Mouse (Mus musculus): ENCODE data around the gene Pbrm1.

Pbrm1 gene

DNA sequence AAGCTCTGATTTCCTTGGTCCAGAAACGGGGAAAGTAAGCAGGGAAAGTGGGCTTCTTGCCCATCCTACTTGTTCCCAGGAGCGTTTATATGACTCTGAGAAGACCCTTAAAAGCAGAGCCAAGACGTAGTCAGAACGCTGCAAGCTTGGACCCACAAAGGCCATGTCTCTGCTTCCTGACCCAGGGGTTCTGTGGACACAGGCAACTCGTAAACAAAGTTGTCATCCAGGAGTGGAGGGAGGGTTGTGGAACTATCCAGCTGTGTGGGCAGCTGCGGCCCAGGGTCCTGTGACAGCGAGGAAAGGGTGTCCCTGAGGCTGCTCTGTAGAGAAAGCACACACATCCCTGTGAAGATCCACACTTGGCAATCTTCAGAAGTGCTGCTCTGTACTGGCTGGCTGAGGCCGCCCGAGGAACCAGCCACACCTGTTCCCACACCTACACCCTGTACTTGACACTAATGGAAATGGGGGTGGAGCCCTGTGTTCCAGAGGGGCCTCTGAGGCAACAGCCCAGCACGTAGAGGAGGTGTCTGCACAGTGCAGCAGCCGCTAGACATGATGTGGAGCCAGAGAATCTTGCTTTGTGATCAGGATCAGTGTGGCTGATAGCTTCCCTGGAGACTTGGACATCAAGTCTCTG is 114.2 kb downstream of the Pbrm1 start:
- DNase-seq (ENCODE audit: low read depth, low spot score): no peak

DNA sequence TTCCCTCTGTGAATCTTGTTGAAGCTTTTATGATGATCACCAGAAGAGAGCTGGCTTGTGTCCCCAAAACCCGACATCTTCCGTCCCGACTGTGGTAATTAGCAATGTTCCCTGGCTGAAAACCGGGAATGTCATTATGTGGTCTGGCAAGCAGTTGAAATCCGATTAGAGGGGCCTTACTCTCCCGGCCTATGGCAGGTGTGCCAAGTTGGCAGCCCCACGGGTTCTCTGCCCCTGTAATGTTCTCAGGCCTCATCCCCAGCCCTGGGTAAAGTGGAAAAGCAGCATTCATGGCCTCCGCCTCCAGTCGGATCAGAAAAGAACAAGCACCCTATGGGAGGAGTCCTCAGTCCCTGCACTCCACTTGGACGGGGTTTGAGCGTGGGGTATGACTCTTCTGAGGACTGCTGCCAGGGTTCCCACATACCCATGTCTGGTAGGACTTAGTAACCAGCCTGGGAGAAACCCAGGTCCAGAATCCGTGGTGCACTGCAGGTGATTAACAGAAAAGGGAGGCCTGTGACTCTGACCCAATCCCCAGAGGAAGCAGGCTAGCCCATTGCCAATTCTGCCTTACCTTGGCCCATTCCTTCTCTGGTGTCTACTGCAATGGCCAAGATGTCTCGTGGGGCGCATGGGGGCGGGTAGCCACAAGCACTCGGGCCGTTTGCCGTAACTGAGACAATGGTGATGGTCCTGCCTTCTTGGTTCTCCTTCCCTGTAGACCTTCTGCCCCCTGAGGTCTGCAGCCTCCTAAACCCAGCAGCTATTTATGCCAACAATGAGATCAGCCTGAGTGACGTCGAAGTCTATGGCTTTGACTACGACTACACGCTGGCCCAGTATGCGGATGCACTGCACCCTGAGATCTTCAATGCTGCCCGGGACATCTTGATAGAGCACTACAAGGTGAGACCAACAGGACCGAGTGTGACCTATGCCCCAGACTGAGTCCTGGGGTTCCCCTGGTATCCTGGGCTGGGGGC is 115.4 kb downstream of the Pbrm1 start:
- no peak for DNase-seq (ENCODE audit: low read depth, low spot score)

DNA sequence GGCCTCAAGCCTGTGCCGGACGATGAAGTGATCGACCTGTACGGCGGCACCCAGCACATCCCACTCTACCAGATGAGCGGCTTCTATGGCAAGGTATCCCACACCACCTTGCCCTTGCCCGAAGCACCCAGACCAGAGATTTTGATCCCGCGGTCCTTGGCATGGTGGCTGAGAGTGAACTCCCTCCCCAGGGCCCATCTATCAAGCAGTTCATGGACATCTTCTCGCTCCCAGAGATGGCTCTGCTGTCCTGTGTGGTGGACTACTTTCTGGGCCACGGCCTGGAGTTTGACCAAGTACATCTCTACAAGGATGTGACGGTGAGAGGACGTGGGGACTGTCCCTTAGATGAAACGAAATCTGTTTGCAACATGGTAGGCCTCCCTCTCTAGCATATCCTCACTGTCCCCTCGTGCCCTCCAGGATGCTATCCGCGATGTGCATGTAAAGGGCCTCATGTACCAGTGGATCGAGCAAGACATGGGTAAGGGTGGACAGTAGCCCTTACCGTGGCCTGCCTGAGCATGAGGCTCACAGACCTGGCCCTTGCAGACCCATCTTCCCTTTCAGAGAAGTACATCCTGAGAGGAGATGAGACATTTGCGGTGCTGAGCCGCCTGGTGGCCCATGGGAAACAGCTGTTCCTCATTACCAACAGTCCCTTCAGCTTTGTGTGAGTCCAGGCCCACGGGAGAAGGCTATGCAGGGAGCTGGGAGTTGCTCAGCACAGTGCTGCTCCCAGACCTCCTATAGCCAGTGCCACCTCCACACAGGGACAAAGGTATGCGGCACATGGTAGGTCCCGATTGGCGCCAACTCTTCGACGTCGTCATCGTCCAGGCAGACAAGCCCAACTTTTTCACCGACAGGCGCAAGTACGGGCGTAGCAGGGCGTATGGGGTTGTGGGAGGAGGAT is 116.8 kb downstream of the Pbrm1 start:
- no peak for DNase-seq (ENCODE audit: low read depth, low spot score)

DNA sequence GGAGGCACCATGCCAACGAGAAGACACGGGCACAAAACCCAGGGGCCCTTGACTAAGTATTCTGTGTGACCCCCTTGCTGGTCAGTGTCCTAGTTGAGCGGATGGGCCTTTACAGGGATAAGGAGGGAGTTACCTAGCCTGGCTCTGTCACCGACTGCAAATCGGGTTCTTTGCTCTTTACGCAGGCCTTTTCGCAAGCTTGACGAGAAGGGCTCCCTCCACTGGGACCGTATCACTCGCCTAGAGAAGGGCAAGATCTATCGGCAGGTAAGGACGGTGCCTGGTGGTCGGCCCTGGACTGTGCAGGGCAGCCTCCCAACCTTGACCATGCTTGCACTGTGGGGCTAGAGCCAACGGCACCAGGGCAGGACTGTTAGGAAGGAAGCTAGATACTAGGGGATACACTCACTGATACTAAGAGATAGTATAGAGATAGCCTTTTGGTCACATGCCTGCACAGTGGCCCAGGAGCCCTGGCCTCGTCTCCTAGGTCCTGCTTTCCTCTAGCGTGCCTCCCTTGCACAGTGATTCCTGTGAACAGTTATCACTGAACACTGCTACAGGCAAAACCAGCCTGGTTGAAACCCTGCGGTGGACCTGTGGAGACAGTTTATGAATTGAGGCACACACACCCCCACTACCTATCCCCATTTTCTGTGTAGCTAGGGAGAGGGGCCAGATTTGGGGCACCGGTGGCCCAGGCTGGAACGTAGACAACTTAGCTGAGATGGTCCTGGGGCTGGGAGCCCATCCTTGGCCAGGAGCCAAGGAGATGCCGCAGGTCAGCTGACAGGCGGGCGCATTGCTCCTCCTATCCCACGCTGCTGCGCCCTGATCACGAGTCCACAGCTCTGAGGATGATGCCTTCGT is 117.7 kb downstream of the Pbrm1 start:
- DNase-seq (ENCODE audit: low read depth, low spot score): no peak

DNA sequence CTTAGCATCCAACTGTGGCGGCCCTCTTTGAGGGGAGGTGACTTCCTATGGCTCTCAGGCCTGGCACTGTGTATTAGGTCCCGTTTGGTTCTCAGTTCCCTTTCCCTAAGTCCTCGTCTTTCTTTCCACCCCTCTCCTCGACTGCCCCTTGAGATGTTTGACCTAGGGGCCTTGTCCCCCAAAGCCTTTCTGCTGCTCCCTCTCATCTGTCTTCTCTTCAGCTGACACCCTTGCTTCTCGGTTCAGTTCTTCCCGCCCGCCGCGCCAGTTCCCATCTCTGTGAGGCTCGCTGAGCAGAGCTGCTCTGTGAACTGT is 118.3 kb downstream of the Pbrm1 start:
- no peak for DNase-seq (ENCODE audit: low read depth, low spot score)

DNA sequence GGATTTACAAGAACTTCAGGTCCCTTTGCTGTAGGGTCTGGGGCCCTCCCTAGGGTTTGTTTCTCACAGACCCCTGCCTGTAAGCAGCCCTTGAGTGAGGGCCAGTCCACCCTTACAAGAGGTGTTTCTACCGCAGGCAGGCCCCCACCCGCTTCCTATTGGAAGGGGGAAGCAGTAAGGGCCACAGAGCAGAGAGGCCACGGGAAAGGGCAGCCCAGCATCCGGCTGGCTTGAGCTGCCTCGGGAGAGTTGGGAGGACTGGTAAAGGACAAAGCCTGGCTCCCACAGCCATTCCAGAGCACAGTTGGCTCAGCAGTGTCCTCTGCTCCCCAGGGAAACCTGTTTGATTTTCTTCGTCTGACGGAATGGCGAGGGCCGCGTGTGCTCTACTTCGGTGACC is 118.9 kb downstream of the Pbrm1 start:
- no peak for DNase-seq (ENCODE audit: low read depth, low spot score)

DNA sequence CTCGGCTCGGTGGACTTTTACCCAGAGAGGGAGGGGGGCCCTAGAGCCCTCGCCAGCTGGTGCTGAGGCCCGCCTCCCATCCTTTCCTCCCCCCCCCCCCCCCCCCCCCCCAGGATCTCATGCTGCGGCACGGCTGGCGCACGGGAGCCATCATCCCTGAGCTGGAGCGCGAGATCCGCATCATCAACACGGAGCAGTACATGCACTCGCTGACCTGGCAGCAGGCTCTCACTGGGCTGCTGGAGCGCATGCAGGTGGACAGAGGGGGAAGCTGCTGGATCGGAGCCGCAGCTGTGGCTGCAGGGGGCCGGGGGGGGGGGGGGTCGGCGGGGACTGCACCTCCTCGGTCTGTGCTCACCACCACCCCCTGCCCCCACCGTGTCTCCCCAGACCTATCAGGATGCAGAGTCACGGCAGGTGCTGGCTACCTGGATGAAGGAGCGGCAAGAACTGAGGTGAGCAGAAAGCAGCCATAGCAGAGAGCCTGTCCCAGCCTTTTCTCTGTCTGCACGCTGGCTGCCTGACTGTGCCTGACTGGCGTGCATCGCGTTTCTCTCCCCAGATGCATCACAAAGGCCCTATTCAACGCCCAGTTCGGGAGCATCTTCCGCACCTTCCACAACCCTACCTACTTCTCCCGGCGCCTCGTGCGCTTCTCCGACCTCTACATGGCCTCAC is 119.4 kb downstream of the Pbrm1 start:
- DNase-seq (ENCODE audit: low read depth, low spot score): no peak

DNA sequence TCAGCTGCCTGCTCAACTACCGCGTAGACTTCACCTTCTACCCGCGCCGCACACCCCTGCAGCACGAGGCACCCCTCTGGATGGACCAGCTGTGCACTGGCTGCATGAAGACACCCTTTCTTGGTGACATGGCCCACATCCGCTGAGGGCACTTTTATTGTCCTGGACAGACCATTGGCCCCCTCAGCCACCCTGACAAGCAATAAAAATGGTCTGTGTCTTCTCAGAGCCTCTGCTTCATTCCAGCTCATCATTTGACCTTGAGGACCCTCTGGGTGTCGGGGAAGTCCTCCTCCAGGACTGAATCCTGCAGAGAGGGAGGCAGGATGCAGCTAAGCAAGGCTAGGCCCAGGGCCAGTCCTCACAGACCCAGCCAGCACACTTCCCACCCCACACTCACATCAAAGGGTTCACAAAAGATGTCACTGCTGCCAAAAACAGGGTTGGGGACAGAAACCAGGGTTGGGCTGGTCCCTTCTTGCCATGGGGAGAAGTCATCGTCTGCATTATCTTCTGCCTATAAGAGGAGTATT is 120.0 kb downstream of the Pbrm1 start:
- DNase-seq (ENCODE audit: low read depth, low spot score): no peak

DNA sequence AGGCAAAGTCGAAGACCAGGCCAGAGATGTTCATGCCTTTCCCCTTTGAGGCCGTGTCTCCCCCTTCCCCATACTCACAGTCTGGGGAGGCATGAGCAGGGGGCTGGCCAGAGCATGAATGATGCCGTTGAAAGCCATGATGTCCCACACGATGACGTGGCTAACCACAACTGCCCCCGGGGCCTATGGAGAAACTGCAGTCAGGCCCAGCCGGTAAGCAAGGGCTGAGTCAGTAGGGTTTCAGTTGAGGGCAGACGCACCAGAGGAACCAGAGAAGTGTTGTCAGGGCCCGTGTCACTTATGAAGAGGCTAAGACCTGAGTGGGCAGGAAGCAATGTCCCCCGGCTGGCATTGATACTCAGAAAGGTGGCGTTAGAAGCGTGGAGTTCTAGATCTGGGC is 120.7 kb downstream of the Pbrm1 start:
- DNase-seq (ENCODE audit: low read depth, low spot score): no peak

DNA sequence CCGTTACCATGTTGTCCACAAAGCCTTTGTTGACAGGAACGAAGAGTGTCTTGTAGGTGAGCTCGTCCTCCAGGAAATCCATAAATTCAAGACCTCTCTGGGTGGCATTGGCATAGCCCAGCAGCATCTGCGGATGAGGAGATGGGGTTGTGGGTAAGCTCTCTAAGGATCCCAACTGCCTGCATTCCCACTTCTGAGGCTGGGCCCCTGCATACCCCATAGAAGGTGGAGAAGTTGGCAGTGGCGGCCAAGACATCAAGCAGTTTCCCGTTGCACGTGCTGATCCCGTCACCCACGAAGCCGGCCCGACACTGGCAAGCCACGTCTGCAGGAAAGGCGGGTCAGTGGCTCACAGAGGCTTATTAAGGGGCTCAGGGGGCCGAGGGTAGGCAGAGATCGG is 121.2 kb downstream of the Pbrm1 start:
- no peak for DNase-seq (ENCODE audit: low read depth, low spot score)

DNA sequence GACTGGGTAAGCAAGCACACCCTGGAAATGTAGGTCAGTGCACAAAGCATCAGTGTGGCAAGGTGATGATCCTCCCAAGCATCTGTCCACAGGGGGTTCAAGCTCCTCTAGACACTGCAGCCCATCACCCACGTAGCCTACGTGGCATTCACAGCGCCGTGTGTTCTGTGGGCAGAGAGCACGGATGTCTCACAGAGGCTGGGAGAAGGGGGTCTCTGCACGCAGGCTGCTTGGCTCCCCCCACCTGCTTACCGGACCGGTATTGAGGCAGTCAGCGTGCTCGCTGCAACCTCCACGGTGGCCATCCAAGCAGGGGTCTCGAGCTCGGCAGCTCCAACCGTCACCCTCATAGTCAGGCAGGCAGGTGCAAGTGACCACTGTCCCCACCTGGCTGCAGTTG is 122.1 kb downstream of the Pbrm1 start:
- DNase-seq (ENCODE audit: low read depth, low spot score): no peak

DNA sequence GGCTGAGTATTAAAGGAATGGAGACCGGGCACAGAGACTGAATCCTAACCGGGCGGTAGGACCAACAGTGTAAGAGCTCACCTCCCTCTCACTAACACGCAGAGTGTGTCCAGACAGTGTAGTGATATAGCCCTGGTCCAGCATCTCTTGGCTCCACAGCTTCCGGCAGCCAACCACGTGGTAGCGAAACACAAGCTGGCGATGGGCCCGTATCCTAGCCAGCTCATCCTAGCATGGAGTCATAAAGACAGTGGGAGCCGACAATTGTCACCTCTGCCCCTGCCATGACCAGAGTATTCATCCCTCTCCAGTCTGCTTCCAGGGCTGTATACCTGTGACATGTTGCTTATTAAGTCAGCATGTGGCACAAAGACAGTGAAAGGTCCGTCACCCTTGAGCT is 126.8 kb downstream of the Pbrm1 start:
- no peak for DNase-seq (ENCODE audit: low read depth, low spot score)

DNA sequence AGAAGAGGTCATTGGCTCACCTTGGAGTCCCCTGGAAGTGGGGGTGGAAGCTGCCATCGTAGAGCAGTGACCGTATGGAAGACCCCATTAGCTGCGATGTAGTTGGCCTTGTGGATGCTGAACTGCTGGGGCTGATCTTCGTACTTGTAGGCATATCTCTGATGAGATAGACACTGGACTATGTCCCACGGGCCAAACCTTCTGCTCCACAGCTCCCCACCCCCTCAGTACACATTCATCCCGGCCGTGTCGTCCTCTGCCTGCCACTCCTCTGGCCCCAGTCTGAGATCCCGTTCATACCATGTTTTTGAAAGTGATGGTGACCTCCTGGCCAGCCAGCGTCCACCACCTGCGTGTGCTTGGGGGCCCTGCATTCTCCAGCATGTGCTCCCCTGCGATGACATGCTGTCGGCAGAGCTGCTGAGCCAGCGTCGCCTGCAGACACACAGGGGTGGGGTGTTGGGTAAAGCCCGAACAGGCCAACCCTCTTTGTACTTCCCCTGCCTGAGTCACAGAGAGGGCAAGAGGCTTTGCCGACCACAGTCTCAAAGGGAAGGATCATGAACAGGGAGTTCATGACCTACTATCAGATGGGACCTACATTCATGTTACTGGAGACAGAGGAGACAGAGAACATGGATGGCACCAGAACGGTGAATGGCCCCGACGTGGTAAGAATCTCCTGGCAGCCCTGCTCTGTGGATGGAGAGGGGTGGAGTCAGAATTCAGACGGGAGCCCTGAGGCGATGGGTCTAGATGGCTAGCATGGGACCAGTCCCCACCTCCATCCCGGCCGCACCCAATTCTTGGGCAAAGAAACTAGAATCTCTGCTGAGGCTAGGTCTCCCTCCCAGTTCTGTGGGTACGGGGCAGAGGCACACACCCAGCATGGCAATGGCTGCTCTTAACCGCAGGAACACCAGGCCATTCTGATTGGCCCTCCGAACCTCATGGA is 141.5 kb downstream of the Pbrm1 start:
- DNase-seq (ENCODE audit: low read depth, low spot score): no peak

DNA sequence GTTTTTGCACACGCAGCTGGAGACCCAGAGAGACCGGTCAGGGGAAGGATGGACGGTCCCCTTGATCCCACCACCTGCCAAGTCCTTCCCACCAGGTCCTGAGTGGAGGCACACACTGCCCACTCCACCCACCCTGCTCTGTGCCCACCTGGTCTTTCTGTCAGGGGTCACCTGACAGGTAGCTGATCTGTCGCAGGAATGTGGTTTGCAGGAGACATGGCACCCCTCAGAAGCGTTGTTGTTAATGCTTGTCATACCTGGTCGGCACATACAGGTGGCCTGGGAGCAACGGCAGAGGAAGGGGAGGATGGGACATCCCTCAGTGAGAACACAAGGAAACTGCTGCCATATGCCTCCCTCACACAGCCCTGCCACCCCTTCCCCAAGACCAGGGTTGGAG is 142.3 kb downstream of the Pbrm1 start:
- DNase-seq (ENCODE audit: low read depth, low spot score): no peak

DNA sequence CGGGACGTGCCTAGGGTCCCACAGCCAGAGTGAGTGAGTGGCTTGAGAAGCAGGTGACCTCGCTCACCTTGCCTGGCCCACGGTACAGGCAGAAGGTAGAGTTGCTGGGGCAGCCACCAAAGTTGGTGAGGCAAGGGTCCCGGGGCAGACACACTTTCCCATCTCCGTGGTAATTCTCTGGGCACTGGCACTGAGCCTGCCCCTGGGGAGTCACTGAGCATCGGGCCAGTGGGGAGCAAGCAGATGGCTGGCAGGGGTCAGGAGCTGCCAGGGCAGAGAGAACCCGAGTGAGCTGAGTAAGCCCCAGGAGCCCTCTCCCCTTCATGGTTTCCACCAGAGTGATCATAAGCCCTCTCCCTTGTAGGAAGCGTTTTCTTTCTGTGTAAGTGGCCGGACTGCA is 142.7 kb downstream of the Pbrm1 start:
- no peak for DNase-seq (ENCODE audit: low read depth, low spot score)

DNA sequence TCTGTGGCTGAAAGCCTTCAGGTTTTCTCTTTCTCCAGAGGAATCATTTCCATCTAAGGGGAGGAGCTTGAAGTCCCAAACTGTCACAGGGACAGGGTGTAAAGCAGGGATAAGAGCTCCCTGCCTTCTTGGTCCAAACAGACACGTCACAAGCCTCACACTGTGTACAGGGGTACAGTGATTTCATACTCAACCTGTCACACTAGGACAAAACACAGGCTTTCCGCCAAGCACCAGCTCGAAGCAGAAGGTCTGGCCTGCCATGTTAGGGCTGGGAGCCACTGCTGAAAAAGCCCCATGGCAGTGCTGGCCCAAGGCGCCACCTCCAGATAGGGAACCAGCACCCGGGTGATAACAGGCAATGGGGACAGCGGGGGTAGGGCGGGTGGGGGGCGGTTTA is 145.1 kb downstream of the Pbrm1 start:
- no peak for DNase-seq (ENCODE audit: low read depth, low spot score)

DNA sequence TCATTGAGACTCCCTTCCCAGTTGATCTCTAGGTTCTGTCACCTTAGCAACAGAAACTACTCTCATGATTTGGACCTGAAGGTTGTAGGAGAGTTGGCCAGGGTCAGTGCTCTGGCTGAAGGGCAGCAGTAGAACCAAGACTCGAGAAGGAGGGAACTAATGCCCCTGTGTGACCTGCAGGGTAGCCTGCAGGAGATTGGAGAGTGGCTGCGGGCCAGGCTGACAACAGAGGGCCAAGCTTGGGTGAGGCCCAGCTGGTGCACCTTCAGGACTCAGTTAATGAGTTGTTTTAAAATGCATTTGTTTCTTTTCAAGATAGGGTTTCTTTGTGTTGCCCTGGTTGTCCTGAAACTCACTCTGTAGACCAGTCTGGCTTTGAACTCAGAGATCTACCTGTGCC is 146.1 kb downstream of the Pbrm1 start:
- no peak for DNase-seq (ENCODE audit: low read depth, low spot score)

DNA sequence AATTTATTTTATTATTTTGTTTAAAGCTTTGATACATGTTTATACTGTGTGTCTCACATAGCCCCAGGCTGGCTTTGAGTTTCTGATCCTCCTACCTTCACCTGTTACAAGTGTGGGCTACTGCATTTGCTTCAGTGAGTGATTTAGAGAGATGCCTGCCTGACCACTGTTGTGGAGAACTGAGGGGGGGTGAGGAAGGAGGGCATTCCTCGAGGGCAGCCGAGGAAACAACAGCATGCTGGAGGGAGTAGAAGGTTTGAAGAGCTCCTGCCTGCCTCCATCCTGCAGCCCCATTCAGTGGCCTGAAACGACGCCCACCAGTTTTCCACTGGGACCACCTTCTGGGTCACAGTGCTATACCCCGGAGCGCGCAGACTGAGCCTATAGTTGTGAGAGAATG is 146.5 kb downstream of the Pbrm1 start:
- DNase-seq (ENCODE audit: low read depth, low spot score): no peak

DNA sequence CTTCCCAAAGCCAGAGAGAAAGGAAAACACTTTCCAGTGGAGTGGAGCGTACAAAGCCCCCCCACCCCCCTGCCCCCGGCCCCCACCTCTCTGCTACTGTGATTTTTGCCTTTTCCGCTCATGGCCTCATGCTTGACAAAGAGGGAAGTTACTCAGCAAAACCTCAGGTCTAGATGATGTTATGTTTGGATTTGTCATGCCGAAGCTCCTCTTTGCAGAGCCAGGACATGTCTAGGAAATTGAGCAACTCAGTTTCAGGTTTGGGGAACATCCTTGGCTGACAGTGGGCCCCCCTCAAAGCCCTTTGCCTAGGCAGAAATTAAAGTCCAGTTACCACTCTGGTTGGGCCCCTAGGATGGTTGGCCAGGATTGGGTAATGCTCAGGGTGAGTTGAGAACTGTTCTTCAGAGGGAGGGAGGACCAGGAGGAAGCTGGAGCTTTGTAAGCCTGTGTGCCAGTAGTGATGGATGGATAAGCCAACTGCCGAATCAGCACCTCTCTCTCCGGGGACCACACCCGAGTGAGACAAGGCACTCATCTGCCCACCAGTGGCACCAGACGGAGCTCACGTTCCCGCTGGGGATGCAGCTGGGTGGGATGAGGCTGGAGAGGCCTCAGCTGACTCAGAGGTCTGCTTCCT is 147.2 kb downstream of the Pbrm1 start:
- no peak for DNase-seq (ENCODE audit: low read depth, low spot score)

All from forelimb bud, embryonic 11.5 days (tissue).